Mouse (Mus musculus): Measurements from ENCODE around the gene Ndufaf4. TPM values are rescaled to one million over a fixed set of nuclear protein-coding genes. Genes with fewer than 3 reads are reported as not detected.
A peak's percentile ranks its signal among the peaks of the same experiment; 100 is the strongest.
"Not testable (repeated sequence)": the region's sequence is repeated elsewhere in the genome, so short reads cannot be mapped to it uniquely, and the experiment has no call there.

Ndufaf4 gene
- 12.9 and 14.3 TPM in 2 replicates for polyA plus RNA-seq (2012; rRNA removed)

GRCm38 (mm10) chr4:24897851-24898515 is at the start of gene Ndufaf4:
Gene Ndufaf4, plus strand, starts transcription at chr4:24898083.
- peak; percentile 99 for DNase-seq (ENCODE audit: low spot score)

DNA sequence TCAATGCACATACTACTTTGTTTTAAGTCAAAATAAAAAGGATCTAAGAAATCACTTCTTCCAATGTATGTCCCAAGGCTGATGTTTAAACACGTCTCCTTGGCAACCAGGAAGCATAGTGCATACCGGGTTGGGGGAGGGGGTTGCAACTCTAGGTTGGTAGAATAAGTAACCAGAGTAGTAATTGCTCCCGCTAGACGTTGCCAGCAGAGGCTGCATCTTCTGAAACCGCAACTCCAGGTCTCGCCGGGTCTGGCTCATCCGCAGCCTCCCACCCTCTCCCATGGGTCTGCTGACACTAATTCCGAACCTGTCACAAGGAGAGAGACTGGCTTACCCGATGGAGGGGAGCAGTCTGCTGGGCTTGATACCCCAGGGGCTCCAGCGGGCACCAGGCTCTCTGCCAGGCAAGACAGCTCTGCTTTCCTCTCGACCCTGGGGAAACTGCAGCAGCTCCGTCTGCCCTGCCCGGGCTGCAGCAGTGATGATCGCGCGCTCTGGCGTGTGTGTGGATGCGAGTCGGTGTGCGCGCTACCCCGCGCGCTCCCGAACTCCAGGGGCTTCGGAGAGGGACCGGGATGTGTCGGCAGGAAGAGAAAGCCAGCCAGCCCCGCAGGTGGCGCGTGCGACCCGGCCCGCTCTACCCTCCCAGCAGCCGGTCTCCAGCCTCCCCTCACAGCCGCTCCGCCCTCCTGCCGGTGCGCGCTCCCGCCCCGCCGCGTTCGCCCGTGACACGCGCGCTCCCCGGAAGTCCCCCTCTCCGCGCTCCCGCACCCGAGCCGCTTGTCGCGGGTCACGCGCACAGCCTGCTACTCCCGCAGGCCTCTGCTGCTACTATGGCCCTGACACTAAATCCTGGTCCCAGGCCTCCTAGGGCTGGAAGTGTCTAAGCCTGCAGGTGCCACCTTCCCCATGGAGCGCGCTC is 47.2 kb upstream of the Ndufaf4 start, which contains the start of gene Klhl32:
Klhl32 (minus strand) TSS at position 724 of the 925 bp plus-strand sequence.
- peak; percentile 56 for DNase-seq (ENCODE audit: low spot score)

- no peak for DNase-seq (ENCODE audit: low spot score)
Measured at GRCm38 (mm10) chr4:24865691-24866090, 32.2 kb upstream of the Ndufaf4 start.

GRCm38 (mm10) chr4:24869230-24869629 is 28.7 kb upstream of the Ndufaf4 start:
- DNase-seq (ENCODE audit: low spot score) = no peak

- DNase-seq (ENCODE audit: low spot score) = not testable (repeated sequence)
Measured at GRCm38 (mm10) chr4:24889386-24889785, 8.5 kb upstream of the Ndufaf4 start.

DNA sequence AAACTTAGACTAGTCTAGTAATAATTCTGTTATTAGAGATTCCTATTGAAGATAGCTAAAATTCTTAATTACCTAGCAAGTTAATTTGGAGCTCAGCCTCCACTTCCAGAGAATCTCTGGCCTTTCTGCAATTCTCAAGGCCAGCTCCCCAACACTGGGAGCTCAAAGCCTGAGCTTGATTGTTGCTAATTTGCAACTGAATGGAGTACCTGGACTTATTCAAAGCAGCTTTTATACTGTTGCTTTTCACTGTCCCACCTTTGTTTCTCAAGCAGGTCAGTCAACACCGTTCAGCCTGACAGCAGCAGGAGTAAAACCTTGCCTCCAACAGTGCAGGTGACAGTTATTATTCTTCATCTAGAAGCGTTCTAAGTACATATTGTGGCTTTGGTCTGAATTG is 5.6 kb upstream of the Ndufaf4 start:
- DNase-seq (ENCODE audit: low spot score) = not testable (repeated sequence)

GRCm38 (mm10) chr4:24894625-24895024 is 3.3 kb upstream of the Ndufaf4 start:
- DNase-seq (ENCODE audit: low spot score) = no peak

- no peak for DNase-seq (ENCODE audit: low spot score)
Measured at GRCm38 (mm10) chr4:24896829-24897228, 1.1 kb upstream of the Ndufaf4 start.

- no peak for DNase-seq (ENCODE audit: low spot score)
Measured at GRCm38 (mm10) chr4:24897351-24897750, 532 bp upstream of the Ndufaf4 start.

DNA sequence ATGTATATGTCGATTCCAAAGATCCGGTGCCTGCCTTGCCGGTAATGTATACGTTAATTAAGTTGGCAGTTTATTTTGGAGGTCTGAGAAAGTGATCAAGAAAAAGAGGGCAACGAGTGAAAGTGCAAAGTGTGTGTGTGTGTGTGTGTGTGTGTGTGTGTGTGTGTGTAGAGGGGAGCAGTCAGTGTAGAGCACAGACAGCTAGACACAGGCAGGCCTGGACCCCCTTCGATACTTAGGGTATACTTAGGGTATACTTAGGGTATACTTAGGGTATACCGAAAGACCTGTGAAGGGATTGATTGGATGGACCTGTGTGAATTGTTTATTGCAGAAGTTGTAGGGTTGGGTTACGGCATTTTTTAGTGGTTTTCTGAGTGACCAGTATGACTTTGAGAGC is 753 bp downstream of the Ndufaf4 start:
- no peak for DNase-seq (ENCODE audit: low spot score)

DNA sequence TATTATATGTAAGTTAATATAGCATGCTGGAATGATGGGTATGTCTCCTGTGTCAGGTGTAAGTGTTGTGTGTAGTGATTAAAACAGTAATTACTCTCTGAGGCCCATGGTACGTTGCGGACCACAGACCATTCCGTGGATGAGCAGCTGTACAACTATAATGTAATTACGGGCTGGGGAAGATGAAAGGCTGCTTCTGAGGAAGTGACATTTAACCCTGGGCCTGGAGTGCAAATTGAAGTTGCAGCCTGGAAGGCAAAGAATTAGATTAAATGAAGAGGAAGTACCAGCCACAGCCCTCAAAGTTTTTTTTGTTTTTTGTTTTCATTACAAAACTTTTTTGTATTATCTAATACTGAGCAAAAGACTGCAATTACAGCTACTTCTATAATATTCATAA is 1.3 kb downstream of the Ndufaf4 start:
- no peak for DNase-seq (ENCODE audit: low spot score)

DNA sequence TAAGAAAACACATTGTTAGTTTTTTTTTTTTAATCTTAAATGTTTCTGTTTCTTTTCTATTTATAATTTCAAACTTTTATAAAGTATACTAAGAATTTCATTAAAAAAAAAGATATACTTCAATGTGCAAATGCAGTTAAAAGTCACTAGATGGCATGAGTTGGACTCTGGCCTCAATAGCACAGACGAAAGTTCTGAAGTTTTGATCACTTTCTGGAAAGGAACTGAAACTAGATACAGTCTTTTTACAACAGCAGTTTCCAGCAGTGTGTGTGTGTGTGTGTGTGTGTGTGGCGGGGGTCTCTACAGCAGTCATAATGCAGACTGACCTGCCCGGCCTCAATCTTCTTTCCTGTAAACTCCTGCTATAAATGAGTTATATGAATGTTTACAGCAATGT is 9.9 kb downstream of the Ndufaf4 start:
- DNase-seq (ENCODE audit: low spot score) = no peak

DNA sequence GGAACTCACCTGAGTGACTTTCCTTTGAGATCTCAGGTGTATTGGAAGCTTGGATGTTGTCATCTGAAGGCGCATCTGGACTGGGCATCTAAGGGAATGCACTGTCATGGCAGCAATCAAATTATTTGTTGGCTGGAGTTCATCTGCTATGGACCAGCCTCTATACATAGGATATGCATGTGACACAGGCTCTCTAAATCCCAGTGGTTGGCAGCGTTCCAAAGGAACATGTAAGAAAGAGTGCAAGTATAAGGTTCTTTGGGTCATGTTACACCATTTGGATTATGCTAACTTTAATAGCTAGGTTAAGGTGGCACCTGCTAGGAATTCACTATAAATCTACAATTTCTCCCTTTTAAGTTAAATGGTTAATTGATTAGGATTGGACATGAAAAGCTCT is 17.7 kb downstream of the Ndufaf4 start:
- no peak for DNase-seq (ENCODE audit: low spot score)

DNA sequence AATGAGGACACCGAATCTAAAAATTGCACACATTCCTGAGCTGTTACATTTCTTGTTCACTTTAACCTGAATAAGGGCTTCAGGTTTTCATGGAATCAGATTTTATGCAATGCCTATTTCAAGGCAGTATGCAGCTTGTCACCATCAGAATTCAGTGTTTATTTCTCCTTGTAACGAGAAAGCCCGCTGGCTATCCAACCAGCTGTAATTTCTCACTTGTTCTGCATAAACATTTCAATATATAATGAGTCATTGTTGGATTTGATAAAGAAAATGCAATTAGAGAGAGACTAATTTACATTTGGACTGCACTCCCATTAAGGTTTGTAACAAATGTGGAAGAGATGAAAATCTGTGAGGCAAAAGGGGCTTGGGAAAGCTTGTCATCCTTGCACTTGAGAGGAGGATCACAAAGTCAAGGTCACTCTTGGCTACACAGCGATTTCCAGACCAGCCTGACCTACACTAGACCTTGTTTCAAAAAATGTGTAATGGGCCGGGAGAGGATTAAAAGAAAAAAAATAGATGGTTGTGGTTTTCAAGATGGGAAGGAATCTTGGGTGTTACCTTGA is 22.2 kb downstream of the Ndufaf4 start:
- no peak for DNase-seq (ENCODE audit: low spot score)

GRCm38 (mm10) chr4:24924726-24925125 is 26.8 kb downstream of the Ndufaf4 start:
- no peak for DNase-seq (ENCODE audit: low spot score)

DNA sequence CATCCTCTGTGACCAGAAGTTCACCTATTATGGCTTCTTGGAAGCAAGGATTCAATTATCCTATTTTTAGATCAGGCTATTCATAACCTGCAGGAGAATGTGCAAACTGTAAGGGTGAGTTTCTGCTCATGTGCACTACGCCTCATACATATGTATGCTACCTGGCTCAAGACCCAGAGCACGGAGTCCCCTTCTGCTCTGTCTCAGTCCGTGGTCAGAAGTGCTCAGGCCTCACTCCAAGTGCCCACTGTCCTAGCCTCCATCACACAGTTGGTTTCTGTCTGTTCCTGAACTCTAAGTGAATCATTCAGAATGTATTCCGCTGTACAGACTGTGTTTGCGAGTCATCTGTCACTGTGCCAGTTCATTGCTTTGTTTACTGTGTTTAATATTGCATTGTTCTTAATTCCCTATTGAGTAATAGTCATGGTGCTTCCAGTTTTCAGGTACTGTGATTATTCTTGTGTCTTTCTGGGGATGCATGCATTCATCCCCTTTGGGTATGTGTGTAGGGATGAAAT is 30.4 kb downstream of the Ndufaf4 start:
- no peak for DNase-seq (ENCODE audit: low spot score)

DNA sequence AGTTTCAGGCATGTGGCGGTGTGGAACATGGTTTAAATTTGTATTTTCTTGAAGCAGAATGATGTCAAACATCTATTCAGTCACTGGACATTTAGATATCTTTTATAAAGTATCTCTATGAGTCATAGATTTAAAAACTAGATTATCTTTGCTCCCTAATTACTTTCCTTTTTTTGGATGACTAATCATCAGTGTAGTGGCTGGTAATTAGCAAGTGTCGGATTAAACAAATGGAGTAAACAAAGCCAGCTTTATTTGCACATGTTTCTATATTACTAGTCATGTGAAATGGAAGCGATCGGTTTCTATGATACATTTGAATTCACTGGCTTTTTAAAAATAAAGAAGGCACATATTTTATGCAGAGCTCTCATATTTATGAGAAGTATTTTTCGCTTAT is 31.0 kb downstream of the Ndufaf4 start:
- DNase-seq (ENCODE audit: low spot score) = no peak

GRCm38 (mm10) chr4:24942728-24943424 is 45.0 kb downstream of the Ndufaf4 start:
- DNase-seq (ENCODE audit: low spot score) = no peak
